Mouse (Mus musculus) liver (tissue): ENCODE data around the gene Unc119.

ENCODE experiments used
- DNase-seq: peaks from one replicate; pipeline ENCODE4 v3.0.0-alpha.2; 2020; ENCODE audit warnings: mixed read lengths

Unc119 gene

DNA sequence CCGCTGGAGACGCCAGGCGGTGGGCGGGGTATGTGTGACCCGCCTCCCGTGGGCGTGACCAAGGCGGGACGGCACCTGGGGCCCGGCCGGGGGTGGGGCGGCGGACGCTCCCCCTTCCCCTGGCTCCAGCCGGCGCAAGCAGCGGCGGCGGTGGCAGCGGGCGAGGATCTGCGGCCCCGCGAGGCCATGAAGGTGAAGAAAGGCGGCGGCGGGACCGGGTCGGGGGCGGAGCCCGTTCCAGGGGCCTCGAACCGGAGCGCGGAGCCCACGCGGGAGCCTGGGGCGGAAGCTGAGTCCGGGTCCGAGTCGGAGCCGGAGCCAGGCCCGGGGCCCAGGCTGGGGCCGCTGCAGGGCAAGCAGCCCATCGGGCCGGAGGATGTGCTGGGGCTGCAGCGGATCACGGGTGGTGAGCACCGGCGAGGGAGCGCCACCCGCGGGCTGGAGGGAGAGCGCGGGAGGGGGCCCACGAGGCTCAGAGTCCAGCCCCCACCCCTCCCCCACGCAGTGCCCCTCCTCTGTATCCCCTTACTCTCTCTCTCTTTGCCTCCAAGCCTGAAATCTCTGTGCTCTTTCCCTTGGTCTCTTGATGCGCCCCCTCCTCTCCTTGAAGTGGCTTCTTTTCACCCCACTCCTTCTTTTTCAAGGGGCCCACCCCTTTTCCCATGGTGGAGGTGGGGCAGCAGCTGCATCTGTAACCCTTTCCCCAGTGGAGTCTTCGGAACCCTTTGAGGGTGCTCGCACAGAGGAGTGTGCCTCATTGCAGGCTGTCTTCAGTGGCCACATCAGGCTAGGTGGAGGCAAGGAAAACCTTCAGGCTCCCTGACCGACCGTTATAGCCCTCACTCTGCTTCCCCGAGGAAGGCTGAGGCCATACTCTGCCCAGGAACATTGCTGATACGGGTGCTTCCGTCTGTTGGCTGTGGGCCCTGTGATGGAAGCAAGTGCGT is at the start of gene Unc119:
Gene Unc119, plus strand, starts transcription at position 102 of the 947 bp plus-strand sequence.
- DNase-seq, result peak; percentile 89

DNA sequence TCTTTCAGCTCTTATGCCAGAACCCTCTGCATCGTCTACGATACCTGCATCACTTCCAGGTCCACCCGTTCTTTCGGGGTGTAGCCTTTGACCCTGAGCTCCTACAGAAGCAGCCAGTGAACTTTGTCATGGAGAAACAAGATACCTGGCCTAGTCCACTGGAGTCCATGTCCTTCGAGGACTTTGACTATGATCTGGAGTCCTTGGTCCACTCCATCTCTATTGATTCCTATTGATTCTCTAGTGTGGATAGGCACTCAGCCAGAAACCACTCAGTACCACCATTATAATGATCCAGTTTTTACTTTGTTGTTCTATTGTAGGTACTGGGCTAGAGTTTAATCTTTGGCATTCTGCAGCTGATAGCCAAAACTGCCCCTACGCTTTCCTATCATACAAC is 48.7 kb upstream of the Unc119 start:
- no peak for DNase-seq

DNA sequence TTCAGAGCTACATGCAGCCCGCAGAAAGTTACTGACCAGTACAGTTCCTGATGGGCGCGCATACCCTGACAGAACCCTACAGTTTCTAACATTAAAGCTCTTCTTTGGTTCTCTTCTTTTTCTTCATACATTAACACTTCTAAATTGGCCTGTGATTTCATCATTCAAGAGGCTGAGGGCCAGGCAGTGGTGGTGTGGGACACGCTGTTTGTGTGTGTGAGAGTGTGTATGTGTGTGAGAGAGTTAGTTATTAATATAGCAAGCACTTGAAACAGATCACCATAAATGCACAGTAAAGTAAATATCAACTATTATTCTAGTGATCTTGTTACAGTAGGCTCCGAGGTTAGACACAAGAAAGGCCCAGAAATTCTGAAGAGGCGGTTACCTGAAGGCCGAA is 42.4 kb upstream of the Unc119 start:
- DNase-seq, result no peak

DNA sequence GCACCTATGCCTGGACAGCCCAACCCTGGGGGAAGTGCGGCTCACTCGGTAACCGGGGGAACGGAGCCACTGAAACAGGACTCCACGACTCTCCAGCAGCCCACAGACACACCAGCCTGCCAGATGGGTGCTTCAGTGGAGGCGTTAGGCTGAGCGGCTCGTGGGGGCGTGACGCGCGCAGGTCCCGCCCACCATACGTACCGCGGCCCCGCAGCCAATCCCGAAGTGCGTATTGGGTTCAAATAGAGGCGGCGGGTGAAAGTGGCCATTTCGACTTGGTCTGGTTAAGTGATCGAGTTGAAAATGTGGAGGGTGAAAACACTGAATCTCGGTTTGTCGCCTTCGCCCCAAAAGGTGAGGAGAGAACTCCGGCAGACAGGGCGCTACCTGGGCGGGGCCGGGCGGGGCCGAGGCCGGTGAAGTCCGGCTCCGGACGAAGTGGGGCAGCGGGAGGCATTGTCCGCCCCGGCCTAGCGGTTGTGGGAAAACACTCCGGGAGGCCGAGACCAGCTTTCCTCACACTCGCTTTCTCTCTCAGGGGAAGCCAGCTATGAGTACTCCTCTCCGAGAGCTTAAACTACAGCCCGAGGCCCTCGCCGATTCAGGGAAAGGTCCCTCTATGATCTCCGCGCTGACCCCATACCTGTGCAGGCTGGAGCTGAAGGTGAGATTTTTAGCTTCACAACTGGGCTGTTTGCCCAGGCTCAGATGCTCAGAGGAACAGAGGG is 41.8 kb upstream of the Unc119 start, which contains the start of gene Spag5:
Gene Spag5, plus strand, starts transcription at position 173 of the 728 bp plus-strand sequence.
- peak; percentile 93 for DNase-seq

DNA sequence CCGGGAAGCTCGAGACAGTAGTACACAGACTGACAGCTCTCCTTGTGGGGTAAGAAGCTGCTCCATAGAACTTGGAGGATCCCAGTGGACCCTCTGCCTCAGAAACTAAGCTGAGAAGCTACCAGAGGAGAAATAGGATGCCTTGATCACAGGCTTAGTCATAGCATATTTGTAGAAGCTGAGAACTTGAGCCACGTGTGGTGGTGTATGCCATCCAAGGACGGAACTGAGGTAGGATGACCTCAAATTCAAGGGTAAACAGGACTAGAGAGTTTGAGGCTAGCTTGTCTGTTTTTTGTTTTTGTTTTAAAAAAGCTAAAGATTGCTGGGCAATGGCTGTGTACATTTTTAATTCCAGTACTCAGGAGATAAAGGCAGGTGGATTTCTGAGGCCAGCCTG is 38.0 kb upstream of the Unc119 start:
- no peak for DNase-seq

DNA sequence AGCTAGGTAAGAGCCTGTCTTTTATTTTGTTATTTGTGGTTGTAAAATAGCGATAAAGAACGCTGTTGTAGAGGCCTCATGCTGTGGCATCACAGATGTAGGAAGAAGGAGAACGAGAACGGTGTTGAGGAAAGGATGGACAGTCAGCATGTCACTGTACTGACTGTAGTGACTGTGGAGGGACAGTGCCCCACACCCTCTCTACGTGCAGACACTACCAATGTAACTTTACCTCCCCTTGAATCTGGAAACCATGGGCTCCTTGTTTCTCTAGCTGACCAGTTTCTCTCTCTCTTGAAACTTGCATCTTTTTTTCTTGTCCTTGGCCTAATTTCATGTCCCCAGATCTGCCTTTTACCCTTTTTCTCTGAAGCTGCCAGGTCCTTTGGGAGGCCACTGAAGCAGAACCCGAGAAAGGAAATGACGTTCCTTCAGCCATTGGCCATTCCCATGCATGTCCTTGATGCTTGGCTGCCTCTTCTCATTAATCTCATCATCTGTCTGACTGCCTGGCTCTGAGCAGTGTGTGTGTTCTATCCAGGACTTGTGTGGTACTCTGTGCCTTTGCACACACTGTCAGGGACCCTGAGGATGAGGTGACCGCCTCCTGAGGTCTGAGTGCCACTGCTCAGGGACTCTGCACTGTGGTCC is 32.3 kb upstream of the Unc119 start:
- no peak for DNase-seq

DNA sequence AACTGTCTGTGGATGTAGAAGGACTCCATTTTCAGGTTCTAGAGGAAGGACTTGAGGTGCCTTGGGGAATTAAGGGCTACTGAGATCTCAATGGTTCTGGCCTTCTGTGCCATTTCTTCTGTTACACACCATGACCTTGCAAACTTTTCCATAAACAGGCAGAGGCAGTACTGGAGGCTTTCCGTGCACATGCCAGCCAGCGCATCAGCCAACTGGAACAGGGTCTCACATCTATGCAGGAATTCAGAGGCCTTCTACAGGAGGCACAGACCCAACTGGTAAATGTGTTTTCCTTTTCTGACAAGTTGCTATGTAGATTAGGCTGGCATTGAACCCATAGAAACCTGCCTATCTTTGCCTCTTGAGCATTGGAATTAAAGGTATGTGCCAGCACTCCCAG is 29.6 kb upstream of the Unc119 start:
- no peak for DNase-seq

DNA sequence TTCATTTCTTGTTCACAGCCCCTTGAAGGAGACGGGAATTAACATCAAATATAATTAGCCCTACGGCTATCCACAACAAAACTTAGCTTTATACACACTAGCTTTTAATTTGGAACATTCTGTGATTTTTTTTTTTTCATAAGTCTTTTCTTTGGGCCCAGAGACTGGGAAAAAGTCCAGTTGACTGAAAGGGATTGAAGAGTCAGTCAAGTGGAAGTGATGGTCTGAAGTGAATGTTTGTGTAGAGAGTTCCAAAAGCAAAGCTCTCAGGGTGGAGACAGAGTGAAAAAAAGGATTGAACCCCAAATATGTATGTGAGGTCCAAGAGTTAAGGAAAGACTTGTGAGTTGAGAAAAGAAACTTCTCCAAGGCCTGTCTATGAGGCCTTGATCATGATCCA is 24.9 kb upstream of the Unc119 start:
- no peak for DNase-seq

DNA sequence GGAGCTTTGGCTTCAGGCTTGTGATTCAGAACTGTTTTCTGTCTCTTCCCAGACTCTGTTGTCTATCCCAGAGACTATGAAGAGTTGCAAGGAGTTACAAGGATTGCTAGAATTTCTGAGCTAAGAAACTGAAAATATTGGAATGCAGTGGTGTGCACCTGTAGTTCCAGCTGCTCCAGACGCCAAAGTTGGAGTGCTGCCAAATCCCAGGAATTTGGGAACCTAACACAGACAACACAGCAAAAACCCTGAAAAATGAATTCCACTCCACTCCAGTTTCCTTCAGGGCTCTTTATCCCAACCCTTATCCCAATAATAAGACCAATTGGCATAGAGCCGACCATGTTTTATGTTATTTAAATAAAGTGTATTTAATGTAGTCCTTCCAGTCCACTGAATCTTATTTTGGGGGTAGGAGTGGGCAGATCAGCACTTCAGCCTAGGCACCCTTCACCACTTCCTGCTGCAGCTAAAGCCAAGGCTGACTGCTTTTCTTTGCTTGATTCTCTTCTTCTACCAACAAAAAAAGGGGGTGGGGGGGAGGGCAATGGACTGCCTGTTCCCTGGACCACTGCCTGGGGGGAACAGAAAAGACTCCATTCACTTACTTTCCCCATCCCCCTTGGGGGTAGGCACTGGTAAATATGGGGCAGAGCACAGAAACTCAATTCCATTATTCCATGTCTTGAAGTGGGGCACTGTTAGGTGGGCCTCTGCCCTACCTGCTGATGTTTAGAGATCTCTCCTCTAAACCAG is 21.0 kb upstream of the Unc119 start:
- DNase-seq, result no peak

DNA sequence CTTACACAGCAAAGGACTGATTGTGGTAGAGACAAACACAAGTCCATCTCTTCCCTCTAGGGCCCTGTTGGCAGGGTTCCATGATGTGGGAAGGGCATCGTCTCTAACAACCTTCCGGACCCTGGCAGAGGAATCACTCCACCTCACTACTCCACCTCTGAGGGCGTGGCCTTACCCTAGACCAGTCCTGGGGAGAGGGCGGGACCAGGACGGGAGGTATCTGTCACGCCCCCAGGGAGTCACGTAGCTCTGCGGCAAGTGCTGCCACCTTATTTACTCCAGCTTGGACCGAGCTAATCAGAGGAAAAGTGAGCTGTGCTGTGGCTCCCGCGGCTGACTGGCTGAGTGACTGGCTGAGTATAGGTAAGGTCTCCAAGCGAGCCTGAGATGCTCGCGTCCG is 20.4 kb upstream of the Unc119 start, which contains the start of gene Aldoc:
Gene Aldoc, plus strand, starts transcription at position 109 of the 400 bp plus-strand sequence.
- peak; percentile 91 for DNase-seq

DNA sequence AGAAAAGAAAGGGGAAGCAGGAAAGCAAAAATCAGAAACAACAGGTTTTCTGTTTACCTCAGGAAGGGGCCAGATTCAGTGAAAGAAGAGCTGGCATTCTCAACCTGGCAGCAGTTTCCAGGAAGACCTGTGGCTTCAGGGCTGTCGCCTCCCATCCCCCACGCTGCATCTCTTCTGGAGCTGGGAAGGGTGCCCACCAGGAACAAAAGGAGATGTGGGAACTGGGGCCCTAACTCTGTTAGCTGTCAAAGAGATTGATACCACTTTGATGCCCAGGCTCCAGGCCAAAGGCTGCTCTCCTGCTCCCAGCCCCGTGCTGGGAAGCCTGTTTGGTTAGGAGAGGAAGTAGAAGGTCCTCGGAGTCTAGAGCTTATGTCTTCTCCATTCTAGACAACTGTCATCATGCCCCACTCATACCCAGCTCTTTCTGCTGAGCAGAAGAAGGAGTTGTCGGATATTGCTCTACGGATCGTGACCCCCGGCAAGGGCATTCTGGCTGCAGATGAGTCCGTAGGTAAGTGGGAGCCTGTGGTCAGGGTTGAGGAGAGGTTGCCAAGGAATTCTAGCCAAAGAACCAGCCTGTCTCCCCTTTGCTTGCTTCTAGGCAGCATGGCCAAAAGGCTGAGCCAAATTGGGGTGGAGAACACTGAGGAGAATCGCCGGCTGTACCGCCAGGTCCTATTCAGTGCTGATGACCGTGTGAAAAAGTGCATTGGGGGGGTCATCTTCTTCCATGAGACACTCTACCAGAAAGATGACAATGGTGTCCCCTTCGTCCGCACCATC is 19.1 kb upstream of the Unc119 start:
- no peak for DNase-seq

DNA sequence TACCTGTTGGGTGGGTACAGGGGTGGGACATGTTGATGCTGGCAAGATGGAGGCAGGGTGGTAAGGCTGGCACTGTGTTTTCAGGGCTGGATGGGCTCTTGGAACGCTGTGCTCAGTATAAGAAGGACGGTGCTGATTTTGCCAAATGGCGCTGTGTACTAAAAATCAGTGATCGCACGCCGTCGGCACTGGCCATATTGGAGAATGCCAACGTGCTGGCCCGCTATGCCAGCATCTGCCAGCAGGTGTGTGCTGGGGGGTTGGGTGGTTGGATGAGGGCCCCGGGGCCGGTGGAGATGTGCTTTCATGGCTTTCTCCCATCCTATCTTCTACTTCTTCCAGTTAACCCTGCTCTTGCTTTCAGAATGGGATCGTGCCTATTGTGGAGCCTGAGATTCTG is 18.3 kb upstream of the Unc119 start:
- DNase-seq, result no peak

DNA sequence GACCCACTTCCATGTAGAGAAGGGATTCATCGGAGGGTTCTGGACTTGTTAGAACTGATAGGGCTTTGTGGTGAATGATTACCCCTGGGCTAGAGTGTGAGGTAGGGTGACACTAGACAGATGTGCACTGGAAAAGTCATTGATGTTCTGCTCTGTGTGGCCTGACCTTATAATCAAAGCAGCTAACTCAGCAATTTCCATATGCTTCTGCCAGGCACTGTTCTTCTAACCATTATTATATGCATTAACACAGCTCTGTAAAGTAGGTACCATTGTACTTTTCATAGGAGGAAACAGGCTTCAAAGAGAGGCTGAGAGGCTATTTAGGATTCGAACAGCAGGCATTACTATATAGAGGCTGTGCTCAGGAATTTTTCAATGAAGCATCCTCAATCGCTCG is 16.1 kb upstream of the Unc119 start:
- no peak for DNase-seq

DNA sequence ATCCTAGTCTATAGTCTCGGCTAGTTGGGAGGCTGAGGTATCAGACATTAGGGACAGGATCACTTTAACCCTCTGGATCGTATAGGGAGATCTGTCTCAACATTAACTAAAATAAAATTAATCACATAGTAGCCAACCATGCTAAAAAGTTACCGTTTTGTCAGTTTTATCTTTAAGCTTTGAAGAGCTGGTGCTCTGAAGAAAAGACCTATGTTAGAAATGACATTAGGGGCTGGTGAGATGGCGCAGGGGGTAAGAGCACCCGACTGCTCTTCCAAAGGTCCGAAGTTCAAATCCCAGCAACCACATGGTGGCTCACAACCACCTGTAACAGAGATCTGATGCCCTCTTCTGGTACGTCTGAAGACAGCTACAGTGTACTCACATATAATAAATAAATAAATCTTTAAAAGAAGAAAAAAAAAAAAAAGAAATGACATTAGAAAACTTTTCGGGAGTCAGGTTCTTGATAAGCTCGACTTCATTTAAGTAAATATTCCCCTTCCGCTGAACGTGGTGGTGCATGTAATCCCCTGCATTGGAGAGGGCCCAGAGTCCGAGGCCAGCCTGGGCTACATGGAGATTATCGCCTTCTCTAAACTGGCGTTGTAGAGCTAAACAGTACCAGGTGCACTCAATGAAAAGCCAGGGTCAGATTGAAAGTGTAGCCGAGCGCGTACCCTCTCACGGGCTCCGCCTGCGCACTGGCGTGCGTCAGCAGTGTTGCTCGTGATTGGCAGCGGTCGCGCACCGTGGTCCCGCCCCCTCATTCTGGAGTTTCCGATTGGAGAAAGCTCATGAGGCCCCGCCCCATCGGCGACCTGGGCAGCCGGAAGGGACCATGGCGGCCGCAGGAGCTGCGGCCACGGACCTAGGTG is 15.4 kb upstream of the Unc119 start, which contains the start of gene Pigs:
Gene Pigs, plus strand, starts transcription at position 782 of the 878 bp plus-strand sequence.
- DNase-seq, result peak; percentile 98

DNA sequence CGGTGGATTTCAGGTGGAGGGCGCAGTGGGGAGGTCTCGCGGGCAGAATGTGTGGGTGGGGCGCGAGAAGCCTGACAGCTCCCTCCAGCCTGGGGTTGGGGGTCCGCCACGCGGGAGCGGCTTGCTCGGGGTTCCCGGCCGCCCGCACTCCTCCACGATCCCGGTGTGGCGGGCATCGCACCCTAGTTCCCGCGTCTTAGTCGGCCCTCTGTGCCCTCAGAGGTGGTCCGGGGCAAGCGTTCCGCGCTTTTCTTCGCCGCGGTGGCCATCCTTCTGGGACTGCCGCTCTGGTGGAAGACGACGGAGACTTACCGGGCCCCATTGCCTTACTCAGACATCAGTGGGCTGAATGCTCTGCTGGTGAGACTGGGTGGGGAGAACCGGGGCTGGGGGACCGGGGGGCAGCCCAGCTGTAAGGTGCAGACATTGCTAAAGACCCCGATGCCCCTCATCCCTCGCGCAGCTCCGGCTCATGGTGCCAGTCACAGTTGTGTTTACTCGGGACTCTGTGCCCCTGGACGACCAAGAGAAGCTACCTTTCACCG is 14.7 kb upstream of the Unc119 start:
- DNase-seq, result no peak

DNA sequence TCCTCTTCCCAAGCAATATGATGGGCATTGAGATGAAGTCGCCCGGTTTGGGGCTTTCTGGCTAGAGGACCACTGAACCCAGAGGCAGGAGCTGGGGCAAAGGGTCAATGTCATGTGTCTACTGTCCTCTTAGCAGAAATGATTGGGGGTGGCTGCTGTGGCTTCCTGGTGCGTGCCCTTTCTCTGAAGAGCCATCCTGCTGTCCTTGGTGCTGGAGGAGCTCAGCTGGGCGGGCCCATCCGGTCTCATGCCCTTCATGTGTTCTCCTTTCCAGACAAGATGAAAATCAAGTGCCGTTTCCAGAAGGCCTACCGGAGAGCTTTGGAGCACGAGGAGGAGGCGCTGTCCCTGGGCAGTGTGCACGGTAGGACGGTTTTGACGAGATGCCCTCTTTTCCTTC is 10.6 kb upstream of the Unc119 start:
- no peak for DNase-seq

DNA sequence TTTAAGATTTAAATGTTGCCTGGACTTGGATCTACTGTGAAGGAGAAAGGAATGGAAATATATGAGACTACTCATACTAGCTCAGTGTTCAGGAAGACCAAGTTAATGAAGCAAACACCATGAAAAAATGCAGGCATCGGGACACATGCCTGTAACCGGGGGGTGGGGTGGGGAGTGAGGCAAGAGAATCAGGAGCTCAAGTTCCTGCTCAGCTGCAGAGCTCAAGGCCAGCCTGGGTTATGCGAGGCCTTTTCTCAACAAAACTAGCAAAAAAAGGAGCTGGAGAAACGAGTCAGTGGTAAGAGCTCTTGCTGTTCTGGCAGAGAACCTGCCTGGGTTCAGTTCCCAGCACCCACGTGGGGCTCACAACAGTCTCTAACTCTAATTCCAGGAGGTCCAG is 9.3 kb upstream of the Unc119 start:
- DNase-seq, result no peak

DNA sequence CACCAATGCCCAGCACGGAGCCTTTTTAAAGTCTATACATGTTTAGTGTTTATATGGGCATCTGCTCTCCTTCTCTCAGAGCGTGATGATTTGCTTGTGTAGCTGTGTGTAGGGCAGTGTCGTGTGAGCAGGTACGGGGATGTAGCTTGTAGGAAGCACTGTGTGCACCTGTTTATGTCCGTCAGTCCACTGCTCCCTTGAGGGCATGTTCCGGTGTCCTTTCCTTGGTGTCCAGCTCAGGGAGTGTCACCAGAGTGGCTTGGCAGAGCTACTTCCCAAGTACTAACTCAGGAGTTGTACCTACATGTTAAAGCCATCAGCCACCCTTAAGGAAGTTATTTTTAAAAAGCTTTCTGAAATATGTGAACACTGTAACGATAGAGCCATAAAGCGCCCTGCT is 6.2 kb upstream of the Unc119 start:
- DNase-seq, result no peak

DNA sequence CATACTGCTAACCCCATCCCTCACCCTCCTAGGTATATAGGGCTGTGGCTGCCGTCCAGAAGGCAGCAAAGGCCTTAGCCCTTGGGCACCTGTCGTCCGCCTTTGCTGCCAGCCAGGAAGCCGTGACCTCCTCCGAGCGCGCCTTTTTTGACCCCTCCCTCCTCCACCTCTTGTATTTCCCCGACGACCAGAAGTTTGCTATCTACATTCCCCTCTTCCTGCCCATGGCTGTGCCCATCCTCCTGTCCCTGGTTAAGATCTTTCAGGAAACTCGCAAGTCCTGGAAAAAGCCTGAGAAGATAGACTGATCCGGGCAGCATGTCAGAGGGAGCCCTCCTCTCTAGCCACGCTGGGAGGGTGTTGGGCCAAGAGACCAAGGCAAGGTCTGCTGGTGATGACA is 1.6 kb upstream of the Unc119 start:
- DNase-seq, result no peak

DNA sequence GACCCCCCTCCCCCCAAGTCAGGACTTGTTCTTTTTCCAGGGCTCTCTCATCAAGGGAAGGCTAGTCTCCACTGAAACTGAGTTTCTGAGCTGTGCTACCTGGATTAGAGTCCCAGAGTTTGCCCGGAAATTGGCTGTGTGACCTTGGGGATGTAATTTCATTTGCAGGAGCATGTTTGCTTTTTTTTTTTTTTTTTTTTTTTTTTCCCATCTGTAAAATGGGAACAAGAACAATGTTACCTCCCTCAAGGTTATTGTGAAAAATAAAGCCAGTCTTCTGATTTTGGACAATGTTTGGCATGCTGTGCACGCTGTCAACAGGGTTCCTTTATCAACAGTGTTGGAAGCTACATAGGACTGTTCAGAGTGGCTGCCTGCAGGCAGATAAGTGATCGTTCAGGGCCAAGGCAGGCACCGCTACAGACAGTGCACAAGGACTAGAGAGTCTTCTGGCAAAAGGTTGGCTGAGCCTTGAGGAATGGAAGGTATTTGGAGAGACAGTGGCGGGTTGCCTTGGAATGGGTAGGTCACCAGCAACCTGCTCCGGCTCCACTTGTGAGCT is 1.1 kb downstream of the Unc119 start:
- peak; percentile 79 for DNase-seq
